Mouse (Mus musculus) cerebellum, postnatal 25 days (tissue): Measurements from ENCODE around the gene Tgfbrap1.
"Not testable (repeated sequence)": the region's sequence is repeated elsewhere in the genome, so short reads cannot be mapped to it uniquely, and the experiment has no call there.

Experiments used
- DNase-seq, 2 experiments: peaks; one replicate each; pipeline ENCODE4 v3.0.0; 2021; ENCODE audit warnings: mixed read lengths in 2 of 2

Tgfbrap1 gene

GRCm38 (mm10) chr1:43098031-43098984 lies at the start of gene Tgfbrap1, which contains the start of gene AI597479:
Gene Tgfbrap1, minus strand, starts transcription at chr1:43098637.
Gene AI597479, plus strand, starts transcription at chr1:43098710.
- DNase-seq: peak; percentile 96 to 98

GRCm38 (mm10) chr1:43147474-43147873 lies 49.0 kb upstream of the Tgfbrap1 start:
- no peak for DNase-seq

- DNase-seq: no peak
These were observed 47.0 kb upstream of the Tgfbrap1 start for GRCm38 (mm10) chr1:43145388-43145787.

- DNase-seq: no peak
These were observed 46.0 kb upstream of the Tgfbrap1 start for GRCm38 (mm10) chr1:43144338-43144906.

GRCm38 (mm10) chr1:43143791-43144190 lies 45.4 kb upstream of the Tgfbrap1 start:
- DNase-seq: no peak

GRCm38 (mm10) chr1:43143284-43143683 lies 44.8 kb upstream of the Tgfbrap1 start:
- DNase-seq: no peak

GRCm38 (mm10) chr1:43142849-43143248 lies 44.4 kb upstream of the Tgfbrap1 start:
- no peak for DNase-seq

- peak; percentile 50 to 64 for DNase-seq
These were observed 43.1 kb upstream of the Tgfbrap1 start for GRCm38 (mm10) chr1:43141555-43141961.

GRCm38 (mm10) chr1:43139587-43140266 lies 41.3 kb upstream of the Tgfbrap1 start:
- peak; percentile 81 to 89 for DNase-seq

GRCm38 (mm10) chr1:43138268-43138812 lies 39.9 kb upstream of the Tgfbrap1 start:
- DNase-seq: no peak

- no peak for DNase-seq
These were observed 38.9 kb upstream of the Tgfbrap1 start for GRCm38 (mm10) chr1:43137334-43137733.

GRCm38 (mm10) chr1:43136488-43137029 lies 38.1 kb upstream of the Tgfbrap1 start:
- DNase-seq: not testable (repeated sequence)

- peak; percentile 39 to 62 for DNase-seq
These were observed 33.2 kb upstream of the Tgfbrap1 start for GRCm38 (mm10) chr1:43131591-43131990.

- peak in 1 of 2 experiments; percentile 16 for DNase-seq
These were observed 32.0 kb upstream of the Tgfbrap1 start for GRCm38 (mm10) chr1:43130219-43130981.

- DNase-seq: no peak
These were observed 29.6 kb upstream of the Tgfbrap1 start for GRCm38 (mm10) chr1:43127820-43128610.

- DNase-seq: no peak
These were observed 28.8 kb upstream of the Tgfbrap1 start for GRCm38 (mm10) chr1:43127196-43127595.

GRCm38 (mm10) chr1:43124726-43125125 lies 26.3 kb upstream of the Tgfbrap1 start:
- DNase-seq: no peak

- no peak for DNase-seq
These were observed 24.2 kb upstream of the Tgfbrap1 start for GRCm38 (mm10) chr1:43122616-43123015.

GRCm38 (mm10) chr1:43120950-43121349 lies 22.5 kb upstream of the Tgfbrap1 start:
- DNase-seq: no peak

- no peak for DNase-seq
These were observed 19.0 kb upstream of the Tgfbrap1 start for GRCm38 (mm10) chr1:43117435-43117834.

GRCm38 (mm10) chr1:43112882-43113281 lies 14.4 kb upstream of the Tgfbrap1 start:
- DNase-seq: peak; percentile 60 to 83
